Mouse (Mus musculus) olfactory bulb, adult 2 months (tissue): ENCODE measurements around the gene Tmprss12. TPM values are rescaled to one million over a fixed set of nuclear protein-coding genes. Genes with fewer than 3 reads are reported as not detected.
A peak's percentile ranks its signal among the peaks of the same experiment; 100 is the strongest.
"Not testable (repeated sequence)": the region's sequence is repeated elsewhere in the genome, so short reads cannot be mapped to it uniquely, and the experiment has no call there.

Source experiments
- H3K27ac ChIP-seq: fragments of 200-500 bp; 2 replicates; pipeline ENCODE4 v1.5.1; 2012; ENCODE audit warnings: low read depth, low read length; ENCODE audit not compliant: insufficient read depth
- H3K4me1 ChIP-seq: fragments of 200-500 bp; 2 replicates; pipeline ENCODE4 v1.6.1; 2012; ENCODE audit warnings: low read length; ENCODE audit not compliant: control insufficient read depth, insufficient read depth
- H3K4me3 ChIP-seq: fragments of 200-500 bp; 2 replicates; pipeline ENCODE4 v1.5.1; 2012; ENCODE audit warnings: mild to moderate bottlenecking, low read depth, low read length, moderate library complexity; ENCODE audit not compliant: insufficient read depth
- CTCF ChIP-seq: fragments of 200-500 bp; IDR thresholded peaks from 2 replicates; pipeline ENCODE4 v1.5.1; 2012; ENCODE audit warnings: low read depth, mild to moderate bottlenecking, low read length, moderate library complexity; ENCODE audit not compliant: insufficient read depth
- POLR2A ChIP-seq: fragments of 200-500 bp; IDR thresholded peaks from 2 replicates; pipeline ENCODE4 v1.6.1; 2012; ENCODE audit warnings: mild to moderate bottlenecking, low read depth, low read length, moderate library complexity; ENCODE audit not compliant: insufficient read depth
- WGBS: fragments of 180-500 bp; shearing (Covaris S2); methylation state at CpG from one replicate; pipeline ENCODE4 v1.1.7; 2018; 5-methylcytosine and 5-hydroxymethylcytosine counted together
- polyA plus RNA-seq: library from polyadenylated mRNA; stranded (reverse); fragments of >200 nt; gene quantifications from 2 replicates; pipeline ENCODE4 v1.2.4, GENCODE M21; 2012; ENCODE audit warnings: low replicate concordance; ENCODE audit not compliant: missing spikeins, insufficient read depth, insufficient read length

The Tmprss12 gene
- polyA plus RNA-seq, 1 experiment = not detected

GRCm38 (mm10) chr15:100300499-100300898 is 19.9 kb downstream of the Tmprss12 start:
- H3K27ac ChIP-seq = no peak overlapping the region
- H3K4me1 ChIP-seq = peaks cover 13% of the 10 kb centered on the region
- no peak overlapping the region for H3K4me3 ChIP-seq
- WGBS = 74% methylated on average over 6 of the region's 6 CpGs
- no peak for TF ChIP-seq CTCF
- no peak for TF ChIP-seq POLR2A

DNA sequence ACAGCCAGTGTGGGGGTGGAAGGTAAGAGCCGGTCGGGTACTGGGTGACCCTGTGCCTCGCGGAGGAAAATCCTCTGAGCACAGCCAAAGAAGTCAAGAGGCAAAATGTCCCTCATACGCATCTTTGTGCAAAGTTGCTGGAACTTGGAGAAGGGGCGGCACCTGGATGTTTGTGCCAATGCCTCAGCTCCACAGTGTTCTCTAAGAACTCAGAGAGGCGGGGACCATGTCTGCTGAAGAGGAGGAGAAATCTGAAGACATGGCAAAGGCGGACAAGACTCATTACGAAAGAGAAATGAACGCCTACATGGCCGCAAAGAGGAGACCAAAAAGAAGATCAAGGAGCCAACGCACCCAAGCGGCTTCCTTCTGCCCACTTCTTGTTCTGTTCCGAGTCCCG is 20.9 kb downstream of the Tmprss12 start:
- H3K27ac ChIP-seq = no peak overlapping the region
- 50% methylated on average over 15 of the region's 15 CpGs for WGBS
- peaks cover 13% of the 10 kb centered on the region for H3K4me1 ChIP-seq
- H3K4me3 ChIP-seq = peak overlapping the region; percentile 17; the same call in 1 of the 2 replicates
- TF ChIP-seq POLR2A (no peak), CTCF (no peak)

DNA sequence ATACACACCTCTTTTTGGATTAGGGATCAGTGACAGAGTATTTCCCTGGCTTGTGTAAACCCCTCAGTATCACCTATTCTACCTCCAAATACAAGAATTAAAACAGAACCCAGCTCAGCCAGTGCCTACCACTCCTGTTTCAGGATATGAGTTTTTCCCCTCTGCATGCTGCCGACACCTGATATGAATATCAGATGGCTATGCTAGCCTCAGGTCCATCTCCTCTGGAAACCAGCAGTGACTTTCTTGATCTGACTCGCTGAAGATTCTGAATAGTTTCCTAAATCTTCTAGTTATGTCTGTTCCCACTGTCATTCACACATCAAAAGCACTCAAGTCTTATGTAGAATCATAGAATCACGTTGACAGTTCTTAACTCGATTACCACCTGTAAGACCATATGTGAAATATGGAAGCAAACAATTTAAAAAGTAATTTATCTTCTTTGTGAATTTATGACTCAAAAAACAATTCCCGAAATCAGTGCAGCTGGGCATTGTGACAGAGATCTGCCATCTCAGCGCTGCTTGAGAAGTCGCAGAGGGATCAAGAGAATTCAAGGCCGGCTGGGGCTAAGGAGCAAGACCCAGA is 22.9 kb downstream of the Tmprss12 start:
- no peak overlapping the region for H3K4me3 ChIP-seq
- TF ChIP-seq POLR2A (no peak), CTCF (no peak)
- H3K4me1 ChIP-seq = peaks cover 13% of the 10 kb centered on the region
- peak overlapping the region; percentile 97 for H3K27ac ChIP-seq
- WGBS = 61% methylated on average over 8 of the region's 8 CpGs

GRCm38 (mm10) chr15:100304019-100304991 is 23.7 kb downstream of the Tmprss12 start, which contains the start of gene Mettl7a1:
Gene Mettl7a1, plus strand, starts transcription at chr15:100304140.
- TF ChIP-seq CTCF (no peak), POLR2A (peak; percentile 84)
- WGBS = 2% methylated on average over 23 of the region's 30 CpGs
- H3K27ac ChIP-seq = peak within 1 kb of the TSS; percentile 97
- peak within 1 kb of the TSS; percentile 85 for H3K4me3 ChIP-seq
- H3K4me1 ChIP-seq = peaks cover 13% of the 10 kb centered on the region

DNA sequence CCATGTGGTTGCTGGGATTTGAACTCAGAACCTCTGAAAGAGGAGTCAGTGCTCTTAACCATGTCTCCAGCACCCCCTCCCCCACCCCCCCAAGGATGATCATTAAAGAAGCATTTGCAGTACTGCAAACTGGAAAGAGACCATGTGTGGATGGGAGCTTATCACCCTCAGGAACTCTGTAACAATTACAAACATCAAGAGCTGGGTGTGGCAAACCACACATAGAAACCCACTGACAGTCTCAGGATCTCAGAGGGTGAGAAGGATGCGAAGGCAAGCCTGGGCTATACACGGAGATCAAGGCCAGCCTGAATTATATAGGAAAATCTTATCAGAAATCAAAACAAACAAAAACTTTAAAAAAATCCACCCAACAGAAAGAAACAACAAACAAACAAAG is 25.6 kb downstream of the Tmprss12 start:
- Histone ChIP-seq H3K4me3 (no peak overlapping the region), H3K27ac (no peak overlapping the region), H3K4me1 (peaks cover 10% of the 10 kb centered on the region)
- TF ChIP-seq POLR2A (no peak), CTCF (no peak)
- WGBS = 86% methylated on average over 2 of the region's 2 CpGs

DNA sequence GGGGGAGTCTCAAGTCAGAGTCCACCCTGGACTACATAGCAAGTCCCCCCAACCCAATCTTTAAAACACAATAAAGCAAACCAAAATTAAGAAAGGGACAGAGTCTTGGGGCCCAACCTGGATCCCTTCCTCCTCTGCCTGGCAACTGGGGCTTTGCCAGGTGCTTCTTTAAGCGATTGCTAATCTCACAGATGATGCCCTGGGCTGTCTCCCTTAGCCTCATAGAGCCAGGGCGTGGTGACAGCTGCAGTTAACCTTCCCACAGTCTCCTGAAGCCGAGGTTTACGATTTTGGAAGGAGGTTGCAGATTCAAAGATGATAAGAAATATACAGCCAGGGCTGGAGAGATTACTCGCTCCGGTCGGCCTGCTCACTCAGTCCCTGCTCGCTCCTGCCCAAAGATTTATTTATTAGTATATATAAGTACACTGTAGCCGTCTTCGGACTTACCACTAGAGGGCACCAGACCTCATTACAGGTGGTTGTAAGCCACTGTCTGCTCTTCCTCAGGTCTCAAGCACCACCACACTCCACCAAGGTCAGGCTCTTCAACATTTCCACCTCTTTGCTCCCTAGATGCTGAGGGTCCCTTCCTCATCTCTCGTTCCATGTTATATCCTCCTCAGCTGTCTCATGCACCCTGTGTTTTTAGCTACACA is 26.9 kb downstream of the Tmprss12 start:
- not testable (repeated sequence) for H3K27ac ChIP-seq, H3K4me3 ChIP-seq, H3K4me1 ChIP-seq
- 50% methylated on average over 11 of the region's 11 CpGs for WGBS

GRCm38 (mm10) chr15:100312346-100312745 is 31.7 kb downstream of the Tmprss12 start:
- H3K4me3 ChIP-seq = no peak overlapping the region
- TF ChIP-seq CTCF = no peak
- no peak for TF ChIP-seq POLR2A
- H3K27ac ChIP-seq = no peak overlapping the region
- H3K4me1 ChIP-seq = no peaks in the 10 kb centered on the region
- 93% methylated on average over 2 of the region's 2 CpGs for WGBS

- Histone ChIP-seq H3K4me3 (no peak overlapping the region), H3K4me1 (no peaks in the 10 kb centered on the region), H3K27ac (no peak overlapping the region)
- no peak for TF ChIP-seq POLR2A
- TF ChIP-seq CTCF = no peak
- WGBS = 95% methylated on average over 5 of the region's 5 CpGs
Observed at GRCm38 (mm10) chr15:100314448-100315145, 34.0 kb downstream of the Tmprss12 start.

DNA sequence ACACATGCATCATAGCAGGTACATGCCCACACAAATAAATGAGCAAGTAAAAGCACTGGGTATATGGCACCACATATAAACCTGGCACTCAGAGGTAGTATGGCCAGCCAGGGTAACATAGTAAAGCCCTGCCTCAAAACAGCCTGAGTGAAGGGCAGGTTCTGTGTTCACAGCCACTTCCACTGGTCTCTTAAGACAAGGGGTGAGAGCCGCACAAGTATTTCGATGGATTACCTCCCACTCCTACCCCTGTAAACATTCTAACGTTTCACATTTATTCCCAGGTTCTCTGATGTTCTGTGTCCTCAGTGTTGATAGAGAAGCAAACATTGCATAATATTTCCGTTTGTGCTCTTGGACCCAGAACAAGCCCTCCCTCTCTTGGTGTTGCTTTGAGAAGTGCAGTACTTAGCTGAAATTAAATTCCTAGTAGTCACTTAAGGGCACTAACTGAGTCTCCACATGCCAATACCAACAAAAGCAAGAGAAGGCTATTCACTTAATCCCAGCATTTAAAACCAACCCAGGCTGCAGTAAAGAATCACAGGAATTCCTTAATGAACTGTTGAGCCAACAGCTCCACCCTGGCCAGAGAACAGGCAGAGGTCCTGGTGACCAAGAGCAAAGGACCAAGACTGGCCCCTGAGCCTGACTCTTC is 37.5 kb downstream of the Tmprss12 start:
- 59% methylated on average over 4 of the region's 4 CpGs for WGBS
- not testable (repeated sequence) for H3K4me3 ChIP-seq, H3K27ac ChIP-seq, H3K4me1 ChIP-seq
